Mouse (Mus musculus) C2C12 (cell line): ENCODE results near the gene Olfr194.

Experiments
- CEBPB ChIP-seq: IDR thresholded peaks from one replicate; pipeline ENCODE4 v1.6.1; 2011; ENCODE audit warnings: low read depth, mild to moderate bottlenecking, control low read depth, moderate library complexity
- CTCF ChIP-seq: IDR thresholded peaks from one replicate; pipeline ENCODE4 v1.5.1; 2011; ENCODE audit not compliant: control insufficient read depth, insufficient read depth, insufficient read length
- MYOD1 ChIP-seq: IDR thresholded peaks from one replicate; pipeline ENCODE4 v1.6.1; 2011; ENCODE audit warnings: low read depth; ENCODE audit not compliant: control insufficient read depth, insufficient read length

- TF ChIP-seq MYOD1 = no peak
- no peak for TF ChIP-seq CTCF
- no peak for TF ChIP-seq CEBPB
Observed at GRCm38 (mm10) chr16:59130740-59131139, 9.9 kb upstream of the Olfr194 start.
